Mouse (Mus musculus) cerebellum, adult 18-20 months (tissue): ENCODE measurements around the gene Krtap17-1.

Source experiments
- DNase-seq, 2 experiments: peaks; one replicate each; pipeline ENCODE4 v3.0.0; 2021

Krtap17-1 gene

GRCm38 (mm10) chr11:99964213-99964612 lies 29.6 kb downstream of the Krtap17-1 start:
- no peak for DNase-seq

- no peak for DNase-seq
Measured at GRCm38 (mm10) chr11:99948175-99948574, 45.6 kb downstream of the Krtap17-1 start, which contains the start of gene Krtap9-5. TSS of gene Krtap9-5 (plus strand) at chr11:99948475.
